Mouse (Mus musculus) liver, embryonic 16.5 days (tissue): ENCODE data around the gene Fmod. TPM values are rescaled to one million over a fixed set of nuclear protein-coding genes. Genes with fewer than 3 reads are reported as not detected.

Source experiments
- ATAC-seq: fragments of 200-750 bp; cut with Nextera tagmentation; 2 replicates; pipeline ENCODE4 v1.8.0; 2017; ENCODE audit warnings: low read depth, mild to moderate bottlenecking, moderate number of reproducible peaks, moderate library complexity
- H3K27ac ChIP-seq: fragments of 300-500 bp; sonication (generic); 2 replicates; pipeline ENCODE4 v1.5.1; 2014; ENCODE audit warnings: mild to moderate bottlenecking, low read length
- H3K27me3 ChIP-seq: fragments of 300-500 bp; sonication (generic); 2 replicates; pipeline ENCODE4 v1.6.1; 2014; ENCODE audit warnings: low read depth, low read length, mixed read lengths; ENCODE audit not compliant: control insufficient read depth, insufficient read depth
- H3K36me3 ChIP-seq: fragments of 300-500 bp; sonication (generic); 2 replicates; pipeline ENCODE4 v1.6.1; 2014; ENCODE audit warnings: mild to moderate bottlenecking; ENCODE audit not compliant: control insufficient read depth, insufficient read depth
- H3K4me1 ChIP-seq: fragments of 300-500 bp; sonication (generic); 2 replicates; pipeline ENCODE4 v1.6.1; 2014; ENCODE audit warnings: low read depth, low read length, mixed read lengths; ENCODE audit not compliant: control insufficient read depth
- H3K4me2 ChIP-seq: fragments of 300-500 bp; sonication (generic); 2 replicates; pipeline ENCODE4 v1.6.1; 2014; ENCODE audit warnings: low read depth, low read length, mixed read lengths
- H3K4me3 ChIP-seq: fragments of 300-500 bp; sonication (generic); 2 replicates; pipeline ENCODE4 v1.5.1; 2014; ENCODE audit warnings: low read depth, mild to moderate bottlenecking, low read length
- H3K9ac ChIP-seq: fragments of 300-500 bp; sonication (generic); 2 replicates; pipeline ENCODE4 v1.6.1; 2014; ENCODE audit warnings: low read depth, low read length
- H3K9me3 ChIP-seq: fragments of 300-500 bp; sonication (generic); replicated peaks from 2 replicates; pipeline ENCODE4 v1.6.1; 2016; ENCODE audit warnings: low read length; ENCODE audit not compliant: control insufficient read depth
- WGBS: fragments of 180-500 bp; shearing (Covaris S2); extraction: QIAGEN DNeasy Blood & Tissue Kit; methylation state at CpG from one replicate; pipeline ENCODE4 v1.1.7; 2014; ENCODE audit not compliant: insufficient replicate concordance; 5-methylcytosine and 5-hydroxymethylcytosine counted together
- polyA plus RNA-seq: library from polyadenylated mRNA; unstranded; fragments of >200 nt; fragmentation: Nextera tagmentation; extraction: Ambion mirVana; gene quantifications from 2 replicates; pipeline ENCODE4 v1.2.1, GENCODE M21; 2015

The Fmod gene
- polyA plus RNA-seq, 1 experiment from 2014 or later, result 3.3 TPM

DNA sequence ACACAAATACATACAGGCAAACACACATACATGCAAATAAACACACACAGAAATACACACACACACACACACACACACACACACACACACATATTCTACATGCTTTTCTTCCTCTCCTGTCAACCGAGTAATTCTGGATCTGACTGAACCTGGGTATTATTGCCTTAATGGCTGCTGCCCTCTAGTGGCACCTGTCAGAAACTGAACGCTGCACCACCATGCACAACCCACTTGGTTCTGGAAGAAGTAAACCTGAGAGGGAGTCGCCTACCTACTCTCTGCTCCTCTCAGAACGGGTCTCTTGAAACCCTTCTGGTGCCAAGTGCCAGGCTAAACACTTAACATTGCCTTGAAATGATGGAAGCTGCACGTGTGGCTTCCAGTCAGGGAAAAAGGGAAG is 11.7 kb downstream of the Fmod start:
- Histone ChIP-seq H3K27me3 (no peaks in the 10 kb centered on the region), H3K9ac (no peak overlapping the region), H3K9me3 (no peaks in the 10 kb centered on the region), H3K27ac (no peak overlapping the region), H3K4me3 (no peak overlapping the region), H3K4me2 (no peak overlapping the region), H3K36me3 (no peaks in the 10 kb centered on the region), H3K4me1 (0 out of 2 replicates have a peak, but pooled peaks cover 3% of the 10 kb centered on the region)
- ATAC-seq, result no peak
- WGBS, result 2% methylated on average over 5 of the region's 5 CpGs

DNA sequence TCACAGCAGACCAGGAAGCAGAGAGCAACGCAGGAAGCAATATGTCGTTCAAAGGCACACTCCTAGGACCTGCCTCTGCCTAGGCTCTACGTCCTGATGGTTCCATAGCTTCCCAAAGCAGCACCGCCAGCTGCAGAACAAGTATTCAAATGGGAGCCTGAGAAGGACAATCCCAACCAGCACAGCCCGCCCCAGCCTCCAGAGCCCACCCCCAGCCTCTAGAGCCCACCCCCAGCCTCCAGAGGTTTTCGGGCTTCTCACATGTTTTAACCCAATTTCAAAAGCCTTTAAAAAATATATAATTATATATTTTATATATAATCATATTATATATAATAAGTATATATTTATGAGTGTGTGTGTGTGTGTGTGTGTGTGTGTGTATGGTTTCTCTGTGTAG is 12.5 kb downstream of the Fmod start:
- Histone ChIP-seq H3K9me3 (no peaks in the 10 kb centered on the region), H3K4me1 (peaks cover 8% of the 10 kb centered on the region), H3K27ac (no peak overlapping the region), H3K4me2 (no peak overlapping the region), H3K36me3 (no peaks in the 10 kb centered on the region), H3K9ac (no peak overlapping the region), H3K4me3 (no peak overlapping the region), H3K27me3 (no peaks in the 10 kb centered on the region)
- 53% methylated on average over 6 of the region's 6 CpGs for WGBS
- no peak for ATAC-seq

DNA sequence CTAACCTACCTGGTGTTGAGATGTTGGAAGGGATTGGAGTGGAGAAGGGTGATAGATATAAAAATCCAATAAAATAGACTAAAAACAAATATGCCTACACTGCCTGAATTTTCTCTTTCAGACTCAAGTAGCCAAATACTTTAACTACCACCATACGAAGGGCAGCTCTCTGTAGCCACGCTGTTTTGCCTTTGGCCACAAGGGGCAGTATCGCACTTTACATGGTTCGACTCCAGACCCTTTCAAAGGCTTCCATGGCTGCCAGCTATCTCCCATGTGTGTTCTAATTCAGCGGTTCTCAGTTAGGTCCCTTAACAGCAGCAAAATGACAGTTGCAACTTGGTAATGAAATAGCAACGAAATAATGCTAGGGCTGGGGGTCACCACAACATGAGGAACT is 16.2 kb downstream of the Fmod start:
- Histone ChIP-seq H3K4me1 (peaks cover 32% of the 10 kb centered on the region), H3K4me3 (no peak overlapping the region), H3K36me3 (no peaks in the 10 kb centered on the region), H3K9ac (no peak overlapping the region), H3K9me3 (no peaks in the 10 kb centered on the region), H3K27ac (no peak overlapping the region), H3K4me2 (no peak overlapping the region), H3K27me3 (no peaks in the 10 kb centered on the region)
- ATAC-seq, result peak; percentile 71
- 3% methylated on average over 6 of the region's 6 CpGs for WGBS

DNA sequence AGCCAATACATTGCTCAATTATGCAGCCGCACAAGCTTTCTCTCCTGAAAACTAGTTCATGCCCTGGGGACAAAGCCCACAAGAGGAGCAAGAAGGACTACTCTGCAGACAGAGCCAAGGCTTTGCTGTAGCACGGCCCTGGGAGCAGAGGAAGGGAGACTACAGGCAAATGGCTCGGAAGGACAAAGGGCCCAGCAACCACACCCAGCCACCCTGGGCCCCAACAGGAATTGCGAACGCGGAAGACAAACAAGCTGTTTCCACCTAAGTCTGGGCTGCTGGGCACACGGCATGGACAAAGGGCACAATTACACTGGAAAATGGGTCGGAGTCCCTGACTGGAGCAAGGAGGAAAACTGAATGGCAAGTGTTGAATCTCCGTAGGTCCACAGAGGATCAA is 18.0 kb downstream of the Fmod start:
- ATAC-seq, result no peak
- WGBS, result 65% methylated on average over 9 of the region's 9 CpGs
- no peak overlapping the region for H3K27ac ChIP-seq

DNA sequence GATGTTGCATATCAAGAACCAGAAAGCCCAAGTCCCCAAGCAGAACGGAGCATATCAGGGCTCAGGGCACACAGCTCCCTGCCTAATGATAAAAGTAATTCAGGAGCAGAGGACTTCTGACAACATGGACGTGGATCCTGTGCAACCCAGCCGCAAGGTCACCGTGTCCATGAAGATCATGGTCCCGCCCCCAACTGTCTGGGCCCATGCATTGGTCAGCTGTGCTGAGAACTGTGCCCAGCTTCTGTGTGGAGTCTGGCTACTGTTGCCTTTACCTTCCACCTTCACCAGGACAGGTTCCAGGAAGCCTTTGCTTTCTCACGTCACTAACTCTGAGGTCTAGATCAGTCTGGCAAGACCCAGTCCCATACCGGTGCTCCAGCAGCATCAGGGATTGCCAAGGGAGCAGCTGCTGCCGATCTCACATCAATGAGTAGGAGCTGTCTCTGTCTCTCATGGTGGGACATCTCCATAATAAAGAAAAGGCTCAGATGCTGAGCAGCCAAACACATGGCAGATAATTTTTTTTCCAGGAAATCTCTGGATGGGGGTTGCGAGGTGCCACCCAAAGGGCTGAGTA is 18.7 kb downstream of the Fmod start:
- H3K4me1 ChIP-seq, result peaks cover 44% of the 10 kb centered on the region

More for the DNA sequence above, 18.0 kb downstream of the Fmod start:
- Histone ChIP-seq H3K4me3 (no peak overlapping the region), H3K4me1 (peaks cover 38% of the 10 kb centered on the region), H3K9me3 (no peaks in the 10 kb centered on the region), H3K27me3 (no peaks in the 10 kb centered on the region), H3K4me2 (no peak overlapping the region), H3K36me3 (no peaks in the 10 kb centered on the region), H3K9ac (no peak overlapping the region)

DNA sequence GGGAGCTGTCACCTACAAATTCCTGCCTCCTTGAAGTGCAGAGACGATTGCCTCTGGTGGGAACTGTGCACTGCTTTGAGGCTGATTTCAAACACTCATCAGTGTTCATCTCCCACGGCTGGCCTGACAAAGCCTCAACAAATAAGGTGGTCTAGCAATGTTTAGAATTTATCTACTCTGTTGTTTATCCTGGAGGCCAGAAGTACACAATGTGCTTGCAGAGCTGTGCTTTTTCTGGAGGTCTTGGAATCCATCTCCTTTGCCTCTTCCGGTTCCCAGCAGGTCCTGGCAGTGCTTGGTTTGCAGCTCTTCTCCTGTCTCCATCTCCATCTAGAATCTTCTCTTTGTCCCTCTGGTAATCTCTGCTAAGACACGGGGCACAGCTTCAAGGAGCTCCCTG is 19.2 kb downstream of the Fmod start:
- H3K4me3 ChIP-seq, result no peak overlapping the region
- no peaks in the 10 kb centered on the region for H3K9me3 ChIP-seq
- H3K36me3 ChIP-seq, result no peaks in the 10 kb centered on the region
- H3K4me2 ChIP-seq, result no peak overlapping the region
- WGBS, result 68% methylated on average over 4 of the region's 4 CpGs
- no peak overlapping the region for H3K27ac ChIP-seq
- ATAC-seq, result no peak
- H3K4me1 ChIP-seq, result peaks cover 47% of the 10 kb centered on the region
- no peak overlapping the region for H3K9ac ChIP-seq
- H3K27me3 ChIP-seq, result no peaks in the 10 kb centered on the region

More for the DNA sequence above, 18.7 kb downstream of the Fmod start:
- Histone ChIP-seq H3K27me3 (no peaks in the 10 kb centered on the region), H3K9ac (no peak overlapping the region), H3K27ac (no peak overlapping the region), H3K9me3 (no peaks in the 10 kb centered on the region), H3K36me3 (no peaks in the 10 kb centered on the region), H3K4me2 (no peak overlapping the region), H3K4me3 (no peak overlapping the region)
- WGBS, result 76% methylated on average over 9 of the region's 9 CpGs
- no peak for ATAC-seq

DNA sequence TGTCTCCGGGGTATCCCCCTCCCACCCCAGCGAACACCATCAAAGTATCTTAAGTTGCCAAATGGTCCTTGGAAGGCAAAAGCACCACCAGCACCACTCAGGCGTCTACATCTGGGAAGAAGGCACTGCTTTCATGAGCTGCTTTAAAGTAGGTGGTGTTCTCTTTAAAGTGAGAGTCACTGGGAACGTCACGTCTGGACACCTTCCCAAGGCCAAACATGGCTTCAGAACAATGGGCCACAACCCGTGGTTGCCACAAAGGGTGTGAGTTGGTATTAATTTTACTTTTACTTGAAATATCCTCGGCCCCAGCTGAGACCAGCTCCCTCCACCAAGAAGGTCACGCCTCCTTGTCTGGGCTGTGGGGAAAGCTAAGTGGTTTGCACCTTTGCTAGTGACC is 20.7 kb downstream of the Fmod start:
- H3K9me3 ChIP-seq, result no peaks in the 10 kb centered on the region
- no peaks in the 10 kb centered on the region for H3K36me3 ChIP-seq
- H3K27me3 ChIP-seq, result peaks cover 9% of the 10 kb centered on the region
- no peak overlapping the region for H3K27ac ChIP-seq
- H3K4me1 ChIP-seq, result peaks cover 61% of the 10 kb centered on the region
- no peak overlapping the region for H3K4me2 ChIP-seq
- WGBS, result 67% methylated on average over 8 of the region's 8 CpGs
- H3K9ac ChIP-seq, result no peak overlapping the region
- no peak overlapping the region for H3K4me3 ChIP-seq
- no peak for ATAC-seq

DNA sequence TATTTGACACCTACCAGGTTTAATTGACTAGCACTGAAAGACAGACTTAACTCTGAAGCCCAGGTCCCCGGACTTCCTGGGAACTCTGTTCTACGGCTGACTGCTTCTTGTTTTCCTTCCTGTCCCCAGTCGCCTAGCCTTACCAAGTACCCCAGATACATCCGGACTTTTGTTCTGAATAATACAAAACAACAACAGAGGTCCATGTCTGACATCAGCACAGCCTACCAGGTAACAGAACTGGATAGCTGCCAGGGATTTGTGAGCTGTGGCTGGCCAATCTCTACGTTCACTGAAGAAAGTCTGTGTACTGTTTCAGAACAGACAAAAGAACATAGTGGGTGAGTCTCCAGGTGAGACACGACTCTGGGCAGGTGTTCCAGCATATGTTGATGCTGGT is 21.8 kb downstream of the Fmod start:
- ATAC-seq, result no peak
- no peaks in the 10 kb centered on the region for H3K9me3 ChIP-seq
- no peak overlapping the region for H3K27ac ChIP-seq
- peaks cover 69% of the 10 kb centered on the region for H3K4me1 ChIP-seq
- H3K4me2 ChIP-seq, result no peak overlapping the region
- peaks cover 19% of the 10 kb centered on the region for H3K27me3 ChIP-seq
- H3K4me3 ChIP-seq, result no peak overlapping the region
- WGBS, result 45% methylated on average over 6 of the region's 6 CpGs
- H3K36me3 ChIP-seq, result no peaks in the 10 kb centered on the region
- H3K9ac ChIP-seq, result no peak overlapping the region; the same call in 1 of the 2 replicates

DNA sequence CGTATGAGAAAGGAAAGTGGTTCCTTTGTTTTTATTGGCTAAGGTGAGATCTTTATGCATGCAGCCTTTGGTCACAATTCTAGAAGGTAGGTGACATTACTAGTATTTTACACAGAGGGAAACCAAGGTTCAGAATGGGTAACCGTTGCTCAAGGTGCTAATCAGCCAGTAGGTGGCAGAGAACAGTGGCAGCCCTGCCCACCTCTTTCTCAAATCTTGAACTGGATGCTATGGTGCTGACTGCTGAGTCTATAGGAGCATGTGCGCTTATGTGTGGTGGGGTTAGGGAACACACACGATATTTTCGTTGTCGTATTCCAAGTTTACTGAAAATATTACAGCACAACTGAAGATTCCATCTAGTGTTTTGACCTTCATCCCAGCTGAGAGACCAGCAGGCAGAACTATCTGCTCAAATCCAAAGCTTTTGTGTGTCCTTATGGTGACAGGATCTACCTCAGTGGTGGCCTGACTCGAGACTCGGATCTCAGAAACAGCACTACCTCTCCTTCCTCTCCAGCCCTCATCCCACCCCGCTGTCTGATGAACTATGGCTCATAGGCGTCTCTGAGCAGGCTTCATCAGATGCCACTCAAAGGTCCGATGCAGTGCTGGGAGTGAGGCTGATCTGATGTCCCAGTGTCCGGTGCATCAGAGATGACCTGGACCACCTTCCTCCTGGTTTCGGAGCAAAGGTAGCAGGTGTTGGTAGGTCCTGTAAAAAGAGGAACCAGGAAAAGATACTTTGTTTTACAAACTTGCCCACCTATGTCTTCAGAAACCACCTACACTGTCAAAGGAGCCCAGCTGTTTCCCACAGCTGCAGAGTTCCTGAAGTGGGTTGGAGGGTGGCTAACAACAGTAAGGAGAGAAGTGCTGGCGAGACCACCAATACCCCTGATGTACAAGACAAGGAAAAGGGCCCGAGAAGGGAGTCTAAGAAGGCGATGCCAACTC is 23.0 kb downstream of the Fmod start:
- no peaks in the 10 kb centered on the region for H3K9me3 ChIP-seq
- peak overlapping the region; percentile 96 for H3K4me2 ChIP-seq
- H3K27me3 ChIP-seq, result peaks cover 30% of the 10 kb centered on the region
- H3K4me3 ChIP-seq, result peak overlapping the region; percentile 63
- no peak for ATAC-seq
- H3K9ac ChIP-seq, result peak overlapping the region; percentile 63
- WGBS, result 55% methylated on average over 16 of the region's 16 CpGs
- H3K36me3 ChIP-seq, result no peaks in the 10 kb centered on the region
- peak overlapping the region; percentile 99 for H3K27ac ChIP-seq
- peaks cover 71% of the 10 kb centered on the region for H3K4me1 ChIP-seq
